Mouse (Mus musculus) adrenal gland, adult 8-10 months (tissue): ENCODE data around the gene Oas1c. TPM values are rescaled to one million over a fixed set of nuclear protein-coding genes. Genes with fewer than 3 reads are reported as not detected.

Source experiments
- DNase-seq: peaks from one replicate; pipeline ENCODE4 v3.0.0; 2022
- microRNA-seq, 2 experiments: library from miRNA; unstranded; fragments of <30 nt; microRNA quantifications; one replicate each; pipeline ENCODE4 v1.2.0; 2022
- total RNA-seq, 4 experiments: library from RNA; stranded (reverse); gene quantifications; 2 replicates each; pipeline ENCODE4 v1.2.4; 2022

Gene Oas1c
- total RNA-seq, 4 experiments from 2014 or later, result 0.61 to 2.2 (median 1.7) TPM

GRCm38 (mm10) chr5:120779922-120780321 lies 32.4 kb downstream of the Oas1c start:
- no peak for DNase-seq

- DNase-seq, result no peak
These were observed 33.4 kb downstream of the Oas1c start for GRCm38 (mm10) chr5:120778941-120779340.

- DNase-seq, result no peak
These were observed 34.8 kb downstream of the Oas1c start, which contains the start of gene Oas3 for GRCm38 (mm10) chr5:120777478-120777877. Gene Oas3 (minus strand): TSS chr5:120777661.

DNA sequence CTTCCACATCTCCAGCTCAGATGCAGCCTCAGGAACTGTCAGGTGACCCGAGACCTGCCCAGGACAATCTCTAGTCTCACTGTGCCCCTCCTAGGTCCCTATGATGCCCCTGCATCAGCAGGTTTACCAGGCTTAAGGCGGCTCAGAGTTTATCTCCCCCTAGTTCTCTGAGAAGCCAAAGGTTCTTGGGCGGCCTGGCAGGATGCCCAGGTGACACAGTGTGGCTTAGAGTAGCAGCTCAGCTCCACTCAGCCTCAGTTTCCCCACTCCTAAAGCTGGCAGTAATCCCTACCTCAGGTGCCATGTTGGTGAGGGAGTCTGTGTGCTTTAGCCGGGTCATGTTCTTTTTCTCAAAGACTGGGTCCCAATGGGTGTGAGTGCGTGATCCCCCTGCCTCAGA lies 35.5 kb downstream of the Oas1c start:
- DNase-seq, result no peak

DNA sequence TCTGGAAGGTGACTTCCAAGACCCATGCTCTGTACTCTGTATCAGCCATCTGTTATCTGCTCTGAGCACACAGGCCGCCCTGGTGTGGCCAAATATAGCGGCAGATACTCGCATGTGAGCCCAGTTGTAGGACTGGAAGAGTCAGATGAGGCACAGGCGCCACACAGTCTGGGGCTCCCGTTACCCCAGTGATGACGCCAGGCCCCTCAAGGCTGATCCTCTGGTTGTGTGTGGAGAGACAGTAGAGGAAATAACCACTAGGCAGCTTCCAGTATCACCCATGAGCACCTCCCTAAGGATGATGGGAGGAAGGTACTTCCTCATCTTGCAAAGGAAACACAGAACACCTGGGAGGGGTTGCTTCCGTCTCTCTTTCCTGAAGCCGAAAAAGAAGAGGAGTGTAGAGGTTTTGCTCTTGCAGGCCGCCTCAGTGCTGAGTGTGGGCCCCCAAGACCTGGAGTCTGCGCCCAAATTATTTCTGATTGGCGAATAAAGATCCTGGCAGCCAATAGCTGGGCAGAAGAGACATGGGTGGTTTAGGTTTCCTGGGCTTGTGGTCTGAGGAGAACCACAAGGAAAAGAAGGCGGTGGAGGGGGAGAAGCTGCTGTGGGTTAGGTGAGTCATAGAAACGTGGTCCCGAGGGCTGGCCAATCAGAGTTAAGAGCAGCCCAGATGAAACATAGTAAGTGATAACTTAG lies 36.9 kb downstream of the Oas1c start:
- no peak for DNase-seq

DNA sequence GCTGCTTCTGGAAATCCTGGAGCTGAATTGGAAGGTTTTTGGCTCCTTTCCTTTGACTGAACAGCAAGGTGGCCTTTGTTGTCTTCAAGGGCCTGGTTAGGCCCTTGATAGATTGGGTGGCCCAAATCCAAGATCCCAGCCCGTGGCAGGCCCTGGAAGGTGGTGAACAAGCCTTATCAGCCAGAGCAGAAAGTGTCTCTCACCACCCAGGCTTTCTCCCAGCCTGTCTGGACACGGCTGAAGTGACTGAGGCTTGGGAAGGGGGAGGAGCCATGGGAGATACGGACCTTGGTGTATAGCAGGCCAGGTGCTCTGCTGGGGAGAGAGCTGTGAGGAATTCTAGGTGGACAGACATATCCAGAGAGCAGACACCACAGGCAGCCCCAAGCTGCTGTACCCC lies 42.9 kb downstream of the Oas1c start:
- no peak for DNase-seq

DNA sequence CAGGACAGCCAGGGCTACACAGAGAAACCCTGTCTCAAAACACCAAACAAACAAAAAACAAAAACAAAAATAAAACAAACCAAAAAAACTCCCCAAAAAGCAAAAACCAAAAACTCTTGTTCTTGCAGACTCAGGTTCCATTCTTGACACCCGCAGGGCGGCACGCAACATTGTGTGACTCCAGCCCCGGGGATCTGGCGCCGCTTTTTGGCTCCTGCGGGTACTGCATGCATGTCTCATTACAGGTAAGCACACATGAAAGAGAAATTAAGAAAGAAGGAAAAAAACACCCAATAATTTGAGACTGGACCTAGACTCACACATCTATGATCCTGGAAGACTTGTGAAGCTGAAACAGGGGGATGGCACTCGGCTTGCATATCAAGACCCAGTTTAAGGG lies 47.3 kb downstream of the Oas1c start:
- no peak for DNase-seq

- DNase-seq, result no peak
These were observed 50.4 kb downstream of the Oas1c start for GRCm38 (mm10) chr5:120761901-120762300.

DNA sequence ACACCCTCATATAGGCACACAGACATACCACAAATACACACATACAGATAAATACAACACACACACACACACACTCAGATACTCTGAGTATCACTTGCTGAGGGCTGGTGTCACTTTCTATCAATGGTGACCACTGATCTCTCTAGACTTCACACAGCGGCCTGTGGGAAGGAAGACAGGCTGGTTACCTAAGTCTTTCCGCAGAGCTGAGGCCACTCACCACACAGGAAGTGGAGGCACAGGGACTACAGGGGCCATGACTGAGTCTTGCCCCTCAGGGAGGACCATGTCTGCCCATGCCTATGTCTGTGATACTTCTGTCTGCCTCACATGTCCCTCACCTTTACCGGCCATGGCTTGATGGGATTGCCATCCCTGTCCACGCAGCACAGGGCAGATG lies 58.1 kb downstream of the Oas1c start:
- no peak for DNase-seq

GRCm38 (mm10) chr5:120752786-120753185 lies 59.5 kb downstream of the Oas1c start:
- DNase-seq, result peak; percentile 17

GRCm38 (mm10) chr5:120751206-120751605 lies 61.1 kb downstream of the Oas1c start:
- DNase-seq, result no peak

Small RNA genes lying within 50 kb of the gene (microRNA-seq; reads per million reads assigned to microRNA genes)
- gene Gm22907, result 0 reads per million in 2 experiments

Other genes starting within 250 kb of the Oas1c start
- 10 to 100 TPM; 33.9 to 44.5 (median 40.0) TPM for gene Tpcn1, start 223.8 kb downstream of the Oas1c start, total RNA-seq
- 1 to 10 TPM in 2 of 4 experiments, under 1 TPM in 2; 0.42 to 1.8 (median 1.1) TPM for gene Iqcd, start 223.5 kb downstream of the Oas1c start, total RNA-seq
- gene Rita1, start 199.9 kb downstream of the Oas1c start, total RNA-seq, result 10 to 100 TPM; 17.0 to 30.2 (median 22.3) TPM
- 10 to 100 TPM; 44.1 to 57.3 (median 56.5) TPM for gene Ddx54, start 199.8 kb downstream of the Oas1c start, total RNA-seq
- under 1 TPM in 3 of 4 experiments, not detected in 1; 0.32 to 0.63 (median 0.46) TPM for gene Cfap73, start 178.3 kb downstream of the Oas1c start, total RNA-seq
- gene Rasal1, start 163.7 kb downstream of the Oas1c start, total RNA-seq, result 10 to 100 TPM in 3 of 4 experiments, 1 to 10 TPM in 1; 7.0 to 15.2 (median 12.2) TPM
- 10 to 100 TPM; 16.6 to 17.8 (median 17.3) TPM for gene Dtx1, start 100.6 kb downstream of the Oas1c start, total RNA-seq
- under 1 TPM; 0.63 to 0.89 (median 0.66) TPM for gene Oas2, start 62.7 kb downstream of the Oas1c start, total RNA-seq
- gene Oas3, start 34.9 kb downstream of the Oas1c start, total RNA-seq, result under 1 TPM; 0.30 to 0.44 (median 0.39) TPM
- gene Oas1e, start 17.0 kb downstream of the Oas1c start, total RNA-seq, result not detected
- not detected for gene Oas1f, start 34.9 kb upstream of the Oas1c start, total RNA-seq
- not detected for gene Oas1h, start 48.9 kb upstream of the Oas1c start, total RNA-seq
- 1 to 10 TPM in 3 of 4 experiments, under 1 TPM in 1; 0.38 to 1.3 (median 1.1) TPM for gene Oas1g, start 75.1 kb upstream of the Oas1c start, total RNA-seq
- 1 to 10 TPM; 2.6 to 3.8 (median 2.8) TPM for gene Oas1a, start 95.0 kb upstream of the Oas1c start, total RNA-seq
- gene Oas1d, start 102.0 kb upstream of the Oas1c start, total RNA-seq, result not detected
- 1 to 10 TPM; 3.5 to 9.1 (median 6.0) TPM for gene Rph3a, start 197.6 kb upstream of the Oas1c start, total RNA-seq